Mouse (Mus musculus) midbrain, embryonic 13.5 days (tissue): ENCODE results near the gene Rsc1a1. TPM values are rescaled to one million over a fixed set of nuclear protein-coding genes. Genes with fewer than 3 reads are reported as not detected.

Experiments used
- polyA plus RNA-seq: library from polyadenylated mRNA; unstranded; fragments of >200 nt; fragmentation: Nextera tagmentation; extraction: Ambion mirVana; gene quantifications from 2 replicates; pipeline ENCODE4 v1.2.1, GENCODE M21; 2015

The Rsc1a1 gene
- polyA plus RNA-seq, 1 experiment from 2014 or later: not detected

Other genes with a start within 250 kb of the Rsc1a1 start
- not detected in 2 replicates for gene Srarp, start 249.5 kb downstream of the Rsc1a1 start, polyA plus RNA-seq
- gene Zbtb17, start 240.9 kb downstream of the Rsc1a1 start, polyA plus RNA-seq: 54.7 and 61.0 TPM in 2 replicates
- gene Spen, start 147.0 kb downstream of the Rsc1a1 start, polyA plus RNA-seq: 18.3 and 20.5 TPM in 2 replicates
- gene Fblim1, start 79.5 kb downstream of the Rsc1a1 start, polyA plus RNA-seq: 24.0 and 24.7 TPM in 2 replicates
- 0.10 and 0.27 TPM in 2 replicates for gene Tmem82, start 67.0 kb downstream of the Rsc1a1 start, polyA plus RNA-seq
- 0.17 and 0.19 TPM in 2 replicates for gene Slc25a34, start 61.8 kb downstream of the Rsc1a1 start, polyA plus RNA-seq
- gene Plekhm2, start 20.7 kb downstream of the Rsc1a1 start, polyA plus RNA-seq: 7.5 and 8.3 TPM in 2 replicates
- 15.7 and 16.6 TPM in 2 replicates for gene Ddi2, start 37.8 kb upstream of the Rsc1a1 start, polyA plus RNA-seq
- not detected in 2 replicates for gene Agmat, start 61.1 kb upstream of the Rsc1a1 start, polyA plus RNA-seq
- 5.7 and 6.9 TPM in 2 replicates for gene Dnajc16, start 105.3 kb upstream of the Rsc1a1 start, polyA plus RNA-seq
- 19.1 and 23.2 TPM in 2 replicates for gene Casp9, start 108.0 kb upstream of the Rsc1a1 start, polyA plus RNA-seq
- not detected in 2 replicates for gene Cela2a, start 140.6 kb upstream of the Rsc1a1 start, polyA plus RNA-seq
- gene Ctrc, start 160.8 kb upstream of the Rsc1a1 start, polyA plus RNA-seq: not detected in 2 replicates
- 72.6 and 89.7 TPM in 2 replicates for gene Efhd2, start 189.3 kb upstream of the Rsc1a1 start, polyA plus RNA-seq